9 mouse cellular contexts compared by ENCODE assay signal in genomic region chr11:96366092-96367041, GRCm38 (mm10). TPM values are rescaled to one million over a fixed set of nuclear protein-coding genes. Genes with fewer than 3 reads are reported as not detected.
A peak's percentile ranks its signal among the peaks of the same experiment; 100 is the strongest.
DNase-seq lines count a peak whose midpoint lies in the region; ATAC-seq lines count a peak whose summit lies in the region.
"Had no signal": no experiment of that assay in that cellular context is flagged by ENCODE, and none has a peak within 500 bp of the region (broad histone marks: within the 10 kb centered on the region; RNA-seq: fewer than 3 reads in every experiment).

No protein-coding gene starts in this region.

- WGBS in intestine, embryonic 15.5 days, result 17% methylated on average over 47 of the region's 47 CpGs
- WGBS in limb, embryonic 15.5 days, result 2% methylated on average over 47 of the region's 47 CpGs
- WGBS in forebrain, embryonic 12.5 days, result 2% methylated on average over 47 of the region's 47 CpGs

- peak; percentile 28 for DNase-seq in adrenal gland, adult 2 months
- no peak for DNase-seq in adrenal gland, postnatal 14 days
- DNase-seq in ES-CJ7 (ENCODE audit: low read depth, low spot score) (peak; percentile 54), MN1 (ENCODE audit: low spot score) (no peak)

- H3K9me3 ChIP-seq in intestine, embryonic 15.5 days, result no peaks in the 10 kb centered on the region
- H3K9me3 ChIP-seq in limb, embryonic 15.5 days, result no peaks in the 10 kb centered on the region
- H3K9me3 ChIP-seq in forebrain, embryonic 12.5 days, result no peaks in the 10 kb centered on the region

- no peak overlapping the region for H3K9ac ChIP-seq in intestine, embryonic 15.5 days
- H3K9ac ChIP-seq in limb, embryonic 15.5 days, result no peak overlapping the region
- no peak overlapping the region for H3K9ac ChIP-seq in forebrain, embryonic 12.5 days

- ATAC-seq in intestine, embryonic 15.5 days, result peak; percentile 25; the same call in 1 of the 2 replicates
- ATAC-seq in limb, embryonic 15.5 days (ENCODE audit: insufficient number of reproducible peaks, low FRiP score, low TSS enrichment, low read depth), result no peak
- no peak for ATAC-seq in erythroblast, adult 5-6 weeks (replicated peaks; ENCODE audit: low FRiP score, poor library complexity, severe bottlenecking)
- no peak for ATAC-seq in forebrain, embryonic 12.5 days (ENCODE audit: low FRiP score)

- 0 out of 2 replicates have a peak overlapping the region, but pooled peaks have one; percentile 5 for H3K4me3 ChIP-seq in intestine, embryonic 15.5 days (replicated peaks)
- 0 out of 2 replicates have a peak overlapping the region, but pooled peaks have one; percentile 7 for H3K4me3 ChIP-seq in limb, embryonic 15.5 days
- H3K4me3 ChIP-seq in forebrain, embryonic 12.5 days (replicated peaks), result no peak overlapping the region

- H3K27me3 ChIP-seq in intestine, embryonic 15.5 days (replicated peaks), result peaks cover 18% of the 10 kb centered on the region
- peaks cover 92% of the 10 kb centered on the region for H3K27me3 ChIP-seq in limb, embryonic 15.5 days
- H3K27me3 ChIP-seq in forebrain, embryonic 12.5 days, result peaks cover 98% of the 10 kb centered on the region

- H3K4me1 ChIP-seq in intestine, embryonic 15.5 days (replicated peaks), result peaks cover 12% of the 10 kb centered on the region
- peaks cover 11% of the 10 kb centered on the region for H3K4me1 ChIP-seq in limb, embryonic 15.5 days
- H3K4me1 ChIP-seq in forebrain, embryonic 12.5 days, result no peaks in the 10 kb centered on the region; the same call in 1 of the 2 replicates

- peak overlapping the region; percentile 45 for H3K4me2 ChIP-seq in intestine, embryonic 15.5 days (replicated peaks)
- H3K4me2 ChIP-seq in limb, embryonic 15.5 days, result peak overlapping the region; percentile 33
- H3K4me2 ChIP-seq in forebrain, embryonic 12.5 days, result no peak overlapping the region

- H3K27ac ChIP-seq in intestine, embryonic 15.5 days, result no peak overlapping the region
- H3K27ac ChIP-seq in limb, embryonic 15.5 days, result no peak overlapping the region
- H3K27ac ChIP-seq in forebrain, embryonic 12.5 days, result no peak overlapping the region

- no peaks in the 10 kb centered on the region for H3K36me3 ChIP-seq in intestine, embryonic 15.5 days
- no peaks in the 10 kb centered on the region for H3K36me3 ChIP-seq in limb, embryonic 15.5 days
- no peaks in the 10 kb centered on the region for H3K36me3 ChIP-seq in forebrain, embryonic 12.5 days (replicated peaks)

RNA-seq across cellular contexts. Expression of gene Hoxb1, which starts 0.8 kb away (rescaled TPM):
- total RNA-seq in adrenal gland, adult 2 months (2021), result not detected
- not detected in 2 replicates for polyA plus RNA-seq in adrenal gland, adult 2 months (2012; rRNA removed)
- total RNA-seq in adrenal gland, postnatal 14 days (2021), result not detected in 2 replicates
- 0.30 TPM in 1 of 2 replicates, not detected in the other for polyA plus RNA-seq in intestine, embryonic 15.5 days (2015; fragmentation: Nextera tagmentation; extraction: Ambion mirVana)
- polyA plus RNA-seq in limb, embryonic 15.5 days (2015; fragmentation: Nextera tagmentation; extraction: Ambion mirVana), result 0.15 TPM in 1 of 2 replicates, not detected in the other
- not detected in 2 replicates for total RNA-seq in erythroblast, adult 5-6 weeks (2015; ENCODE audit: low replicate concordance)
- not detected in 2 replicates for total RNA-seq in erythroblast, adult 5-6 weeks (2017; ENCODE audit: low replicate concordance)
- polyA plus RNA-seq in forebrain, embryonic 12.5 days (2016; fragmentation: Nextera tagmentation; extraction: Ambion mirVana), result not detected in 2 replicates
- total RNA-seq: left cerebral cortex, postnatal 14 days had no signal

RNA-seq across cellular contexts. Expression of gene Hoxb2, which starts 16.0 kb away (rescaled TPM):
- total RNA-seq in adrenal gland, adult 2 months (2021), result 10 to 100 TPM; 18.7 to 22.6 TPM
- polyA plus RNA-seq in adrenal gland, adult 2 months (2012; rRNA removed), result 69.6 and 86.1 TPM in 2 replicates
- total RNA-seq in adrenal gland, postnatal 14 days (2021), result 18.0 and 19.3 TPM in 2 replicates
- 17.7 and 19.8 TPM in 2 replicates for polyA plus RNA-seq in intestine, embryonic 15.5 days (2015; fragmentation: Nextera tagmentation; extraction: Ambion mirVana)
- polyA plus RNA-seq in limb, embryonic 15.5 days (2015; fragmentation: Nextera tagmentation; extraction: Ambion mirVana), result 3.1 and 4.8 TPM in 2 replicates
- total RNA-seq in erythroblast, adult 5-6 weeks (2015; ENCODE audit: low replicate concordance), result not detected in 2 replicates
- total RNA-seq in erythroblast, adult 5-6 weeks (2017; ENCODE audit: low replicate concordance), result not detected in 2 replicates
- 0.06 and 0.15 TPM in 2 replicates for polyA plus RNA-seq in forebrain, embryonic 12.5 days (2016; fragmentation: Nextera tagmentation; extraction: Ambion mirVana)
- total RNA-seq: left cerebral cortex, postnatal 14 days had no signal

RNA-seq across cellular contexts. Expression of gene Hoxb3, which starts 43.2 kb away (rescaled TPM):
- 10 to 100 TPM; 20.1 to 21.9 TPM for total RNA-seq in adrenal gland, adult 2 months (2021)
- 89.4 and 94.9 TPM in 2 replicates for polyA plus RNA-seq in adrenal gland, adult 2 months (2012; rRNA removed)
- total RNA-seq in adrenal gland, postnatal 14 days (2021), result 17.1 and 26.0 TPM in 2 replicates
- 1.8 and 2.7 TPM in 2 replicates for polyA plus RNA-seq in intestine, embryonic 15.5 days (2015; fragmentation: Nextera tagmentation; extraction: Ambion mirVana)
- polyA plus RNA-seq in limb, embryonic 15.5 days (2015; fragmentation: Nextera tagmentation; extraction: Ambion mirVana), result 0.23 and 0.27 TPM in 2 replicates
- total RNA-seq in erythroblast, adult 5-6 weeks (2015; ENCODE audit: low replicate concordance), result not detected in 2 replicates
- not detected in 2 replicates for total RNA-seq in erythroblast, adult 5-6 weeks (2017; ENCODE audit: low replicate concordance)
- polyA plus RNA-seq in forebrain, embryonic 12.5 days (2016; fragmentation: Nextera tagmentation; extraction: Ambion mirVana), result not detected in 2 replicates
- total RNA-seq: left cerebral cortex, postnatal 14 days had no signal

RNA-seq across cellular contexts. Expression of gene Hoxb4, which starts 48.3 kb away (rescaled TPM):
- total RNA-seq in adrenal gland, adult 2 months (2021), result 10 to 100 TPM; 16.7 to 21.8 TPM
- 27.9 and 30.0 TPM in 2 replicates for polyA plus RNA-seq in adrenal gland, adult 2 months (2012; rRNA removed)
- total RNA-seq in adrenal gland, postnatal 14 days (2021), result 14.0 and 15.7 TPM in 2 replicates
- polyA plus RNA-seq in intestine, embryonic 15.5 days (2015; fragmentation: Nextera tagmentation; extraction: Ambion mirVana), result 2.8 and 3.2 TPM in 2 replicates
- 0.29 and 0.41 TPM in 2 replicates for polyA plus RNA-seq in limb, embryonic 15.5 days (2015; fragmentation: Nextera tagmentation; extraction: Ambion mirVana)
- total RNA-seq in erythroblast, adult 5-6 weeks (2015; ENCODE audit: low replicate concordance), result 0.63 TPM in 1 of 2 replicates, not detected in the other
- 0.56 and 0.77 TPM in 2 replicates for total RNA-seq in erythroblast, adult 5-6 weeks (2017; ENCODE audit: low replicate concordance)
- polyA plus RNA-seq in forebrain, embryonic 12.5 days (2016; fragmentation: Nextera tagmentation; extraction: Ambion mirVana), result not detected in 2 replicates
- total RNA-seq: left cerebral cortex, postnatal 14 days had no signal

Comparison
In these comparisons a context has a peak if more than half of its experiments do, and no peak if none do; other contexts are left out.
1. DNase-seq: peak in adrenal gland, adult 2 months (single experiment) and ES-CJ7 (single experiment); none in adrenal gland, postnatal 14 days (single experiment) and MN1 (single experiment).
2. RNA of gene Hoxb3, which starts 43.2 kb away (polyA plus RNA-seq): 89.4 to 94.9 TPM in adrenal gland, adult 2 months; 1.8 to 2.7 TPM in intestine, embryonic 15.5 days, 0.23 to 0.27 TPM in limb, embryonic 15.5 days and not detected in forebrain, embryonic 12.5 days; every median in the first group is over 10 times any median in the second.